Mouse (Mus musculus): ENCODE results near the gene Cfap61.

DNA sequence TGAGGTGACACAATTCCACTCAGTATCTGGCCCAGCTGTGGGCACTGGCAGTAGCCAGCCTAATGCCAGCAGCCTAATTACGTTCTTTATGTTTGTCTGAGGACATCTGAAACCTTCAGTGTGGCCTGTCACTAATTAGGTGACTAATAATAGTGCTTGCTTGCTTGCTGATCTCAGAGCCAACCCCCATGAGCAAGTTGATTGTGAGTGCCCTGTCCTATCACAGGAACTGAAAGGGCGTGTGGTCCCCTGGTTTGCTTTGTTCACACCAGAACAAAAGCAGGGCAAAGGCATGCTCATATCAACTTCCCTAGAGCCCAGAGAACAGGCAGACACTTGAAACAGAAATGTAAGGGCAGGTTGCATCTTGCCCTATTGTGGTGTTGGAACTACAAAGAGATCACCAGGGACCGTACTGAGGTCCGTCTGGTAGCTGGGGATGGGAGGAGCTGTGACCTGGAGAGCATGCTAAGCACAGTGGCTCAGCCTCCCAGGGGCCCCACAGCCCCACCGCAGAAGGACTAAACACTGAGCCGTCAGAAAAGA is 148.8 kb downstream of the Cfap61 start:
- TF ChIP-seq CTCF (IDR thresholded peaks at IDR 0.05; ENCODE audit: low read depth), result no peak
- no peak for TF ChIP-seq EP300 (IDR thresholded peaks at IDR 0.05; ENCODE audit: low read depth)

Measured in liver, postnatal 0 days (tissue).